Mouse (Mus musculus) cortical plate, adult 2 months (tissue): ENCODE measurements at regions not wholly inside any gene's neighbourhood (a gene's known extent, or its start where the extent isn't known, plus 50 kb on each side); places are given as distances from the start of the nearest gene placed in this dataset.

Experiments
- CTCF ChIP-seq: fragments of 200-500 bp; IDR thresholded peaks from 2 replicates; pipeline ENCODE4 v1.5.1; 2011; ENCODE audit warnings: mild to moderate bottlenecking, control low read depth, low read length; ENCODE audit not compliant: insufficient read depth; ENCODE audit errors: extremely low read depth
- POLR2A ChIP-seq: fragments of 200-500 bp; IDR thresholded peaks from 2 replicates; pipeline ENCODE4 v1.6.1; 2011; ENCODE audit warnings: mild to moderate bottlenecking, low read length, control low read depth; ENCODE audit not compliant: insufficient read depth; ENCODE audit errors: extremely low read depth

DNA sequence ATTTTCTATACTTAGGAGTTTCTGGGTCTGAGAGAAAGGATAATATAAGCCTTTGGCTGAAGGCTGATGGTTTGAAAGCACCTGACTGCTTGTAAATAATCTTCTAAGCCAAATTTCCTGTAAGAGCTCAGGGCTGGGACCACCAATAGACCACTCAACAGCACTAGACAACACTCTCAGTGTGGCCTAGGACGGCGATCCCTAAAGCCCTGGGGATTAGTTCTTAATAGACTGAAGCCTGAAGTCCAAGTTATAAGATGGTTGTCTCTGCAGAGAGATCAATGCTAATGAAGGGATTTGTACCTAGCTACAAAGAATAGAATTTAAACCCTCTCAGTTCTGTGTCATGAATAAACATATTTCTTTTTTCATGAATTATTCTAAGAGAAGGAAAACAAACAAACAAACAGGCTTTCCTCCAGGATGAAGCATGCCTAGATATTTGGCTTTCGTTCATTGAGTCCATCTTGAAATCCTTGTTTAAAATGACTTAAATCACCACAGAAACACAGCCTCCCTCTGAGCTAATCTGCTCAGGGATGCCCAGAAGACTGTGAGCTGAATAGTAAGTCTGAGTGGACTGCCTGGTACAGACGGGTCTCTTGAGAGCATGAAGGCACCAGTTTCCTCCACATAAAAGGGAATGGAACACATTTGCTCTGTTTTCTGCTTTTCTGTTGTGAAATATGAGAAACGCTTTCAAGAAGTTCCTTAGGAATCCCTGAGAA lies 892.3 kb downstream of the Gsdmc2 start:
- TF ChIP-seq CTCF (no peak), POLR2A (no peak)
